Mouse (Mus musculus): ENCODE data around the gene Tmem26. TPM values are rescaled to one million over a fixed set of nuclear protein-coding genes. Genes with fewer than 3 reads are reported as not detected.

The Tmem26 gene
- total and polyA plus RNA-seq, 3 experiments: 0.11 TPM; not detected in 2

GRCm38 (mm10) chr10:68782724-68783123 lies 59.3 kb downstream of the Tmem26 start:
- no peak for ATAC-seq (ENCODE audit: extremely low read depth, insufficient number of reproducible peaks, low FRiP score, poor library complexity, severe bottlenecking)
- DNase-seq (ENCODE audit: low spot score): no peak
- Histone ChIP-seq H3K4me3 (ENCODE audit: low read depth, low read length) (no peak overlapping the region), H3K9me3 (replicated peaks) (peaks cover 34% of the 10 kb centered on the region), H3K27me3 (ENCODE audit: insufficient read depth, low read length) (no peaks in the 10 kb centered on the region), H3K36me3 (replicated peaks) (no peaks in the 10 kb centered on the region), H3K4me1 (ENCODE audit: insufficient read depth, low read depth, low read length) (no peaks in the 10 kb centered on the region)
- TF ChIP-seq GATA2 (IDR thresholded peaks at IDR 0.05; ENCODE audit: borderline replicate concordance, low read depth, low read length) (no peak), GATA1 (IDR thresholded peaks at IDR 0.05; ENCODE audit: borderline replicate concordance, low read length) (no peak), TAL1 (conservative IDR thresholded peaks at IDR 0.05; ENCODE audit: low read depth, low read length) (no peak), POLR2AphosphoS5 (IDR thresholded peaks at IDR 0.05; ENCODE audit: insufficient replicate concordance, low read depth, low read length) (no peak), CTCF (IDR thresholded peaks at IDR 0.05; ENCODE audit: low read depth, low read length) (no peak)

- no peak overlapping the region for H3K4me3 ChIP-seq (ENCODE audit: low read depth, low read length)
- H3K9me3 ChIP-seq (replicated peaks): peaks cover 30% of the 10 kb centered on the region
- no peak for ATAC-seq (ENCODE audit: extremely low read depth, insufficient number of reproducible peaks, low FRiP score, poor library complexity, severe bottlenecking)
- no peaks in the 10 kb centered on the region for H3K27me3 ChIP-seq (ENCODE audit: insufficient read depth, low read length)
- TF ChIP-seq GATA2 (IDR thresholded peaks at IDR 0.05; ENCODE audit: borderline replicate concordance, low read depth, low read length) (no peak), GATA1 (IDR thresholded peaks at IDR 0.05; ENCODE audit: borderline replicate concordance, low read length) (no peak)
- no peaks in the 10 kb centered on the region for H3K4me1 ChIP-seq (ENCODE audit: insufficient read depth, low read depth, low read length)
- DNase-seq (ENCODE audit: low spot score): no peak
- H3K36me3 ChIP-seq (replicated peaks): no peaks in the 10 kb centered on the region
These were observed 60.4 kb downstream of the Tmem26 start for GRCm38 (mm10) chr10:68783856-68784255.

GRCm38 (mm10) chr10:68784463-68784862 lies 61.0 kb downstream of the Tmem26 start:
- H3K27me3 ChIP-seq (ENCODE audit: insufficient read depth, low read length): no peaks in the 10 kb centered on the region
- H3K36me3 ChIP-seq (replicated peaks): no peaks in the 10 kb centered on the region
- H3K9me3 ChIP-seq (replicated peaks): peaks cover 29% of the 10 kb centered on the region
- ATAC-seq (ENCODE audit: extremely low read depth, insufficient number of reproducible peaks, low FRiP score, poor library complexity, severe bottlenecking) (no peak), DNase-seq (ENCODE audit: low spot score) (no peak)
- H3K4me3 ChIP-seq (ENCODE audit: low read depth, low read length): no peak overlapping the region
- no peaks in the 10 kb centered on the region for H3K4me1 ChIP-seq (ENCODE audit: insufficient read depth, low read depth, low read length)
- TF ChIP-seq POLR2AphosphoS5 (IDR thresholded peaks at IDR 0.05; ENCODE audit: insufficient replicate concordance, low read depth, low read length) (no peak), TAL1 (conservative IDR thresholded peaks at IDR 0.05; ENCODE audit: low read depth, low read length) (no peak), GATA2 (IDR thresholded peaks at IDR 0.05; ENCODE audit: borderline replicate concordance, low read depth, low read length) (no peak), CTCF (IDR thresholded peaks at IDR 0.05; ENCODE audit: low read depth, low read length) (no peak), GATA1 (IDR thresholded peaks at IDR 0.05; ENCODE audit: borderline replicate concordance, low read length) (no peak)

- Histone ChIP-seq H3K9me3 (replicated peaks) (peaks cover 35% of the 10 kb centered on the region), H3K27me3 (ENCODE audit: insufficient read depth, low read length) (no peaks in the 10 kb centered on the region), H3K36me3 (replicated peaks) (no peaks in the 10 kb centered on the region), H3K4me3 (ENCODE audit: low read depth, low read length) (no peak overlapping the region), H3K4me1 (ENCODE audit: insufficient read depth, low read depth, low read length) (no peaks in the 10 kb centered on the region)
- TF ChIP-seq CTCF (IDR thresholded peaks at IDR 0.05; ENCODE audit: low read depth, low read length) (no peak), POLR2AphosphoS5 (IDR thresholded peaks at IDR 0.05; ENCODE audit: insufficient replicate concordance, low read depth, low read length) (no peak)
- no peak for ATAC-seq (ENCODE audit: extremely low read depth, insufficient number of reproducible peaks, low FRiP score, poor library complexity, severe bottlenecking)
- DNase-seq (ENCODE audit: low spot score): no peak
These were observed 72.0 kb downstream of the Tmem26 start for GRCm38 (mm10) chr10:68795466-68795865.

GRCm38 (mm10) chr10:68799883-68800282 lies 76.4 kb downstream of the Tmem26 start:
- no peak for TF ChIP-seq CTCF (IDR thresholded peaks at IDR 0.05; ENCODE audit: low read depth, low read length)
- TF ChIP-seq GATA1 (IDR thresholded peaks at IDR 0.05; ENCODE audit: borderline replicate concordance, low read length): no peak
- no peak for TF ChIP-seq GATA2 (IDR thresholded peaks at IDR 0.05; ENCODE audit: borderline replicate concordance, low read depth, low read length)
- no peak for TF ChIP-seq POLR2AphosphoS5 (IDR thresholded peaks at IDR 0.05; ENCODE audit: insufficient replicate concordance, low read depth, low read length)
- no peak for TF ChIP-seq TAL1 (conservative IDR thresholded peaks at IDR 0.05; ENCODE audit: low read depth, low read length)
- peaks cover 24% of the 10 kb centered on the region for H3K9me3 ChIP-seq (replicated peaks)
- DNase-seq (ENCODE audit: low spot score) (no peak), ATAC-seq (ENCODE audit: extremely low read depth, insufficient number of reproducible peaks, low FRiP score, poor library complexity, severe bottlenecking) (no peak)
- no peaks in the 10 kb centered on the region for H3K4me1 ChIP-seq (ENCODE audit: insufficient read depth, low read depth, low read length)
- no peak overlapping the region for H3K4me3 ChIP-seq (ENCODE audit: low read depth, low read length)
- H3K36me3 ChIP-seq (replicated peaks): no peaks in the 10 kb centered on the region
- H3K27me3 ChIP-seq (ENCODE audit: insufficient read depth, low read length): no peaks in the 10 kb centered on the region

- no peaks in the 10 kb centered on the region for H3K27me3 ChIP-seq (ENCODE audit: insufficient read depth, low read length)
These were observed 76.9 kb downstream of the Tmem26 start for GRCm38 (mm10) chr10:68800339-68800738.

GRCm38 (mm10) chr10:68806328-68806727 lies 82.9 kb downstream of the Tmem26 start:
- H3K4me1 ChIP-seq (ENCODE audit: insufficient read depth, low read depth, low read length): no peaks in the 10 kb centered on the region
- ATAC-seq (ENCODE audit: extremely low read depth, insufficient number of reproducible peaks, low FRiP score, poor library complexity, severe bottlenecking) (no peak), DNase-seq (ENCODE audit: low spot score) (no peak)
- no peaks in the 10 kb centered on the region for H3K36me3 ChIP-seq (replicated peaks)
- H3K4me3 ChIP-seq (ENCODE audit: low read depth, low read length): no peak overlapping the region
- H3K27me3 ChIP-seq (ENCODE audit: insufficient read depth, low read length): no peaks in the 10 kb centered on the region
- TF ChIP-seq CTCF (IDR thresholded peaks at IDR 0.05; ENCODE audit: low read depth, low read length) (no peak), TAL1 (conservative IDR thresholded peaks at IDR 0.05; ENCODE audit: low read depth, low read length) (no peak), POLR2AphosphoS5 (IDR thresholded peaks at IDR 0.05; ENCODE audit: insufficient replicate concordance, low read depth, low read length) (no peak), GATA2 (IDR thresholded peaks at IDR 0.05; ENCODE audit: borderline replicate concordance, low read depth, low read length) (no peak), GATA1 (IDR thresholded peaks at IDR 0.05; ENCODE audit: borderline replicate concordance, low read length) (no peak)
- peaks cover 16% of the 10 kb centered on the region for H3K9me3 ChIP-seq (replicated peaks)

More at GRCm38 (mm10) chr10:68800339-68800738, 76.9 kb downstream of the Tmem26 start:
- TF ChIP-seq TAL1 (conservative IDR thresholded peaks at IDR 0.05; ENCODE audit: low read depth, low read length) (no peak), GATA2 (IDR thresholded peaks at IDR 0.05; ENCODE audit: borderline replicate concordance, low read depth, low read length) (no peak), POLR2AphosphoS5 (IDR thresholded peaks at IDR 0.05; ENCODE audit: insufficient replicate concordance, low read depth, low read length) (no peak), GATA1 (IDR thresholded peaks at IDR 0.05; ENCODE audit: borderline replicate concordance, low read length) (no peak)
- ATAC-seq (ENCODE audit: extremely low read depth, insufficient number of reproducible peaks, low FRiP score, poor library complexity, severe bottlenecking) (no peak), DNase-seq (ENCODE audit: low spot score) (no peak)
- Histone ChIP-seq H3K4me3 (ENCODE audit: low read depth, low read length) (no peak overlapping the region), H3K9me3 (replicated peaks) (peaks cover 21% of the 10 kb centered on the region), H3K36me3 (replicated peaks) (no peaks in the 10 kb centered on the region), H3K4me1 (ENCODE audit: insufficient read depth, low read depth, low read length) (no peaks in the 10 kb centered on the region)
